Mouse (Mus musculus): ENCODE results near the gene Cd96. TPM values are rescaled to one million over a fixed set of nuclear protein-coding genes. Genes with fewer than 3 reads are reported as not detected.
"Not testable (repeated sequence)": the region's sequence is repeated elsewhere in the genome, so short reads cannot be mapped to it uniquely, and the experiment has no call there.

Cd96 gene
- polyA plus RNA-seq (2015; fragmentation: Nextera tagmentation; extraction: Ambion mirVana): 0.11 TPM in 1 of 2 replicates, not detected in the other

GRCm38 (mm10) chr16:46120020-46120419 is at the start of gene Cd96:
Gene Cd96 (minus strand): TSS chr16:46120251.
- H3K9ac ChIP-seq: no peak within 1 kb of the TSS
- H3K4me1 ChIP-seq (replicated peaks): 0 out of 2 replicates have a peak, but pooled peaks cover 5% of the 10 kb centered on the region
- no peak within 1 kb of the TSS for H3K4me2 ChIP-seq
- H3K4me3 ChIP-seq: no peak within 1 kb of the TSS
- 81% methylated on average over 10 of the region's 10 CpGs for WGBS
- H3K27ac ChIP-seq (replicated peaks): no peak within 1 kb of the TSS
- H3K27me3 ChIP-seq: no peaks in the 10 kb centered on the region
- no peak for ATAC-seq (ENCODE audit: low read depth)
- H3K9me3 ChIP-seq: no peaks in the 10 kb centered on the region
- H3K36me3 ChIP-seq: no peaks in the 10 kb centered on the region

GRCm38 (mm10) chr16:46166971-46167370 is 46.9 kb upstream of the Cd96 start:
- no peak overlapping the region for H3K27ac ChIP-seq (replicated peaks)
- ATAC-seq (ENCODE audit: low read depth): no peak
- no peaks in the 10 kb centered on the region for H3K4me1 ChIP-seq (replicated peaks)
- H3K4me3 ChIP-seq: no peak overlapping the region
- H3K36me3 ChIP-seq: no peaks in the 10 kb centered on the region
- WGBS: 81% methylated on average over 3 of the region's 3 CpGs
- H3K4me2 ChIP-seq: no peak overlapping the region
- H3K9ac ChIP-seq: no peak overlapping the region
- H3K27me3 ChIP-seq: no peaks in the 10 kb centered on the region
- no peaks in the 10 kb centered on the region for H3K9me3 ChIP-seq

- no peaks in the 10 kb centered on the region for H3K9me3 ChIP-seq
- 90% methylated on average over 4 of the region's 4 CpGs for WGBS
- no peaks in the 10 kb centered on the region for H3K36me3 ChIP-seq
- H3K27ac ChIP-seq (replicated peaks): no peak overlapping the region
- no peak overlapping the region for H3K4me3 ChIP-seq
- H3K4me1 ChIP-seq (replicated peaks): no peaks in the 10 kb centered on the region
- no peak overlapping the region for H3K4me2 ChIP-seq
- H3K9ac ChIP-seq: no peak overlapping the region
- no peaks in the 10 kb centered on the region for H3K27me3 ChIP-seq
- ATAC-seq (ENCODE audit: low read depth): no peak
Measured at GRCm38 (mm10) chr16:46165305-46165704, 45.3 kb upstream of the Cd96 start.

GRCm38 (mm10) chr16:46154832-46155231 is 34.8 kb upstream of the Cd96 start, which contains the start of gene Gm4737:
Gene Gm4737 (minus strand): TSS chr16:46155077.
- H3K27ac ChIP-seq (replicated peaks); H3K4me1 ChIP-seq (replicated peaks); H3K27me3 ChIP-seq; H3K4me3 ChIP-seq; H3K4me2 ChIP-seq; H3K36me3 ChIP-seq; ATAC-seq (ENCODE audit: low read depth); H3K9me3 ChIP-seq; H3K9ac ChIP-seq: not testable (repeated sequence)
- WGBS: 97% methylated on average over 12 of the region's 16 CpGs

- no peaks in the 10 kb centered on the region for H3K9me3 ChIP-seq
- no peaks in the 10 kb centered on the region for H3K36me3 ChIP-seq
- H3K9ac ChIP-seq: no peak overlapping the region
- ATAC-seq (ENCODE audit: low read depth): no peak
- H3K4me1 ChIP-seq (replicated peaks): no peaks in the 10 kb centered on the region
- no peak overlapping the region for H3K27ac ChIP-seq (replicated peaks)
- no peak overlapping the region for H3K4me2 ChIP-seq
- no peak overlapping the region for H3K4me3 ChIP-seq
- no peaks in the 10 kb centered on the region for H3K27me3 ChIP-seq
Measured at GRCm38 (mm10) chr16:46151141-46151540, 31.1 kb upstream of the Cd96 start.

GRCm38 (mm10) chr16:46148661-46149341 is 28.8 kb upstream of the Cd96 start:
- 69% methylated on average over 3 of the region's 3 CpGs for WGBS
- H3K4me2 ChIP-seq: no peak overlapping the region
- H3K36me3 ChIP-seq: no peaks in the 10 kb centered on the region
- ATAC-seq (ENCODE audit: low read depth): no peak
- H3K27me3 ChIP-seq: no peaks in the 10 kb centered on the region
- no peaks in the 10 kb centered on the region for H3K4me1 ChIP-seq (replicated peaks)
- H3K27ac ChIP-seq (replicated peaks): no peak overlapping the region
- no peaks in the 10 kb centered on the region for H3K9me3 ChIP-seq
- no peak overlapping the region for H3K9ac ChIP-seq
- H3K4me3 ChIP-seq: no peak overlapping the region

- no peak for ATAC-seq (ENCODE audit: low read depth)
- H3K27ac ChIP-seq (replicated peaks): no peak overlapping the region
- 66% methylated on average over 3 of the region's 3 CpGs for WGBS
Measured at GRCm38 (mm10) chr16:46146962-46147361, 26.9 kb upstream of the Cd96 start.

GRCm38 (mm10) chr16:46122238-46122637 is 2.2 kb upstream of the Cd96 start:
- Histone ChIP-seq H3K9me3 (no peaks in the 10 kb centered on the region), H3K27me3 (no peaks in the 10 kb centered on the region), H3K27ac (replicated peaks) (no peak overlapping the region), H3K4me3 (no peak overlapping the region), H3K36me3 (no peaks in the 10 kb centered on the region), H3K9ac (no peak overlapping the region), H3K4me1 (replicated peaks) (0 out of 2 replicates have a peak, but pooled peaks cover 5% of the 10 kb centered on the region), H3K4me2 (no peak overlapping the region)
- ATAC-seq (ENCODE audit: low read depth): no peak

More at GRCm38 (mm10) chr16:46146962-46147361, 26.9 kb upstream of the Cd96 start:
- Histone ChIP-seq H3K36me3 (no peaks in the 10 kb centered on the region), H3K9me3 (no peaks in the 10 kb centered on the region), H3K4me3 (no peak overlapping the region), H3K9ac (no peak overlapping the region), H3K4me1 (replicated peaks) (no peaks in the 10 kb centered on the region), H3K27me3 (no peaks in the 10 kb centered on the region), H3K4me2 (no peak overlapping the region)

- Histone ChIP-seq H3K36me3 (no peaks in the 10 kb centered on the region), H3K27me3 (no peaks in the 10 kb centered on the region), H3K4me3 (no peak overlapping the region), H3K4me1 (replicated peaks) (0 out of 2 replicates have a peak, but pooled peaks cover 5% of the 10 kb centered on the region), H3K4me2 (no peak overlapping the region), H3K27ac (replicated peaks) (no peak overlapping the region), H3K9me3 (no peaks in the 10 kb centered on the region), H3K9ac (no peak overlapping the region)
- ATAC-seq (ENCODE audit: low read depth): no peak; the same call in 1 of the 2 replicates
- WGBS: 40% methylated on average over 2 of the region's 2 CpGs
Measured at GRCm38 (mm10) chr16:46121420-46121819, 1.4 kb upstream of the Cd96 start.

- Histone ChIP-seq H3K36me3 (no peaks in the 10 kb centered on the region), H3K4me3 (no peak overlapping the region), H3K27ac (replicated peaks) (no peak overlapping the region), H3K9me3 (no peaks in the 10 kb centered on the region), H3K9ac (no peak overlapping the region), H3K4me2 (no peak overlapping the region), H3K4me1 (replicated peaks) (0 out of 2 replicates have a peak, but pooled peaks cover 5% of the 10 kb centered on the region), H3K27me3 (no peaks in the 10 kb centered on the region)
- 52% methylated on average over 3 of the region's 3 CpGs for WGBS
- ATAC-seq (ENCODE audit: low read depth): no peak
Measured at GRCm38 (mm10) chr16:46120607-46121006, 556 bp upstream of the Cd96 start.

- 0 out of 2 replicates have a peak, but pooled peaks cover 5% of the 10 kb centered on the region for H3K4me1 ChIP-seq (replicated peaks)
- no peak for ATAC-seq (ENCODE audit: low read depth)
- 94% methylated on average over 3 of the region's 3 CpGs for WGBS
Measured at GRCm38 (mm10) chr16:46117645-46118044, 2.4 kb downstream of the Cd96 start.

GRCm38 (mm10) chr16:46114727-46115126 is 5.3 kb downstream of the Cd96 start:
- H3K27me3 ChIP-seq: no peaks in the 10 kb centered on the region
- WGBS: 82% methylated on average over 2 of the region's 2 CpGs
- H3K9ac ChIP-seq: no peak overlapping the region
- H3K4me3 ChIP-seq: no peak overlapping the region
- no peak overlapping the region for H3K27ac ChIP-seq (replicated peaks)
- H3K9me3 ChIP-seq: no peaks in the 10 kb centered on the region
- H3K36me3 ChIP-seq: no peaks in the 10 kb centered on the region
- H3K4me2 ChIP-seq: no peak overlapping the region
- no peak for ATAC-seq (ENCODE audit: low read depth)
- H3K4me1 ChIP-seq (replicated peaks): no peaks in the 10 kb centered on the region

More at GRCm38 (mm10) chr16:46117645-46118044, 2.4 kb downstream of the Cd96 start:
- no peaks in the 10 kb centered on the region for H3K36me3 ChIP-seq
- no peak overlapping the region for H3K4me2 ChIP-seq
- H3K9ac ChIP-seq: no peak overlapping the region
- no peaks in the 10 kb centered on the region for H3K27me3 ChIP-seq
- H3K9me3 ChIP-seq: no peaks in the 10 kb centered on the region
- H3K27ac ChIP-seq (replicated peaks): no peak overlapping the region
- no peak overlapping the region for H3K4me3 ChIP-seq

GRCm38 (mm10) chr16:46109536-46109935 is 10.5 kb downstream of the Cd96 start:
- no peaks in the 10 kb centered on the region for H3K27me3 ChIP-seq
- no peaks in the 10 kb centered on the region for H3K9me3 ChIP-seq
- no peaks in the 10 kb centered on the region for H3K4me1 ChIP-seq (replicated peaks)
- ATAC-seq (ENCODE audit: low read depth): no peak
- 59% methylated on average over 8 of the region's 8 CpGs for WGBS
- no peaks in the 10 kb centered on the region for H3K36me3 ChIP-seq
- no peak overlapping the region for H3K4me2 ChIP-seq
- H3K27ac ChIP-seq (replicated peaks): no peak overlapping the region
- no peak overlapping the region for H3K9ac ChIP-seq
- no peak overlapping the region for H3K4me3 ChIP-seq
